Mouse (Mus musculus): Measurements from ENCODE around the gene Emc3.

- TF ChIP-seq CTCF (IDR thresholded peaks at IDR 0.05; ENCODE audit: borderline replicate concordance, control insufficient read depth, extremely low read depth, insufficient read depth, low read length, poor library complexity) (no peak), POLR2A (IDR thresholded peaks at IDR 0.05; ENCODE audit: control insufficient read depth, extremely low read depth, insufficient read depth, low read length, poor library complexity) (peak; percentile 25; the same call in 1 of the 2 replicates)
These were observed 48.3 kb downstream of the Emc3 start, which contains the start of gene Creld1 for GRCm38 (mm10) chr6:113483100-113483615.

Data from thymus, adult 2 months (tissue).